Mouse (Mus musculus) layer of hippocampus, postnatal 10 days (tissue): ENCODE results near the gene Clca2. TPM values are rescaled to one million over a fixed set of nuclear protein-coding genes. Genes with fewer than 3 reads are reported as not detected.

Source experiments
- DNase-seq, 2 experiments: peaks; one replicate each; pipeline ENCODE4 v3.0.0; 2021; ENCODE audit warnings: low spot score in 2 of 2
- long read RNA-seq: library from polyadenylated mRNA; stranded (forward); transcript quantifications from one replicate; pipeline ENCODE4 v2.0.0, GENCODE M21; 2023
- total RNA-seq, 2 experiments: library from RNA; stranded (reverse); gene quantifications; 2 replicates each; pipeline ENCODE4 v1.2.3; 2021

Clca2 gene
- total RNA-seq = under 1 TPM in 1 of 2 experiments, not detected in 1; 0.21 TPM
- long read RNA-seq = 0 reads

- DNase-seq = no peak
Observed at GRCm38 (mm10) chr3:145099291-145099690, at the start of gene Clca2. Gene Clca2, minus strand, starts transcription at chr3:145099443.

GRCm38 (mm10) chr3:145147952-145148351 lies 48.7 kb upstream of the Clca2 start:
- DNase-seq = no peak

- DNase-seq = no peak
Observed at GRCm38 (mm10) chr3:145147483-145147882, 48.2 kb upstream of the Clca2 start.

- no peak for DNase-seq
Observed at GRCm38 (mm10) chr3:145146871-145147270, 47.6 kb upstream of the Clca2 start.

- DNase-seq = no peak
Observed at GRCm38 (mm10) chr3:145143856-145144255, 44.6 kb upstream of the Clca2 start.

- DNase-seq = no peak
Observed at GRCm38 (mm10) chr3:145142925-145143324, 43.7 kb upstream of the Clca2 start.

GRCm38 (mm10) chr3:145140236-145140635 lies 41.0 kb upstream of the Clca2 start:
- DNase-seq = no peak

GRCm38 (mm10) chr3:145131210-145131868 lies 32.1 kb upstream of the Clca2 start:
- peak; percentile 55 to 59 for DNase-seq

GRCm38 (mm10) chr3:145129356-145129755 lies 30.1 kb upstream of the Clca2 start:
- no peak for DNase-seq

GRCm38 (mm10) chr3:145126618-145127017 lies 27.4 kb upstream of the Clca2 start:
- no peak for DNase-seq

GRCm38 (mm10) chr3:145119425-145119824 lies 20.2 kb upstream of the Clca2 start:
- DNase-seq = peak in 1 of 2 experiments; percentile 17

GRCm38 (mm10) chr3:145119002-145119358 lies 19.7 kb upstream of the Clca2 start:
- DNase-seq = no peak

- peak; percentile 98 to 99 for DNase-seq
Observed at GRCm38 (mm10) chr3:145118254-145119001, 19.2 kb upstream of the Clca2 start, which contains the start of gene Odf2l. Gene Odf2l, plus strand, starts transcription at chr3:145118588.

- DNase-seq = no peak
Observed at GRCm38 (mm10) chr3:145117637-145118036, 18.4 kb upstream of the Clca2 start.

GRCm38 (mm10) chr3:145115169-145115568 lies 15.9 kb upstream of the Clca2 start:
- no peak for DNase-seq

GRCm38 (mm10) chr3:145105773-145106504 lies 6.7 kb upstream of the Clca2 start:
- no peak for DNase-seq

GRCm38 (mm10) chr3:145105076-145105772 lies 6.0 kb upstream of the Clca2 start:
- no peak for DNase-seq

- DNase-seq = no peak
Observed at GRCm38 (mm10) chr3:145103770-145104169, 4.5 kb upstream of the Clca2 start.

- no peak for DNase-seq
Observed at GRCm38 (mm10) chr3:145103321-145103720, 4.1 kb upstream of the Clca2 start.

- DNase-seq = no peak
Observed at GRCm38 (mm10) chr3:145101891-145102555, 2.8 kb upstream of the Clca2 start.
